Mouse (Mus musculus): ENCODE results near the gene Gp1bb. TPM values are rescaled to one million over a fixed set of nuclear protein-coding genes. Genes with fewer than 3 reads are reported as not detected.

Gene Gp1bb
- polyA plus RNA-seq, 1 experiment from 2014 or later = 11.1 TPM

DNA sequence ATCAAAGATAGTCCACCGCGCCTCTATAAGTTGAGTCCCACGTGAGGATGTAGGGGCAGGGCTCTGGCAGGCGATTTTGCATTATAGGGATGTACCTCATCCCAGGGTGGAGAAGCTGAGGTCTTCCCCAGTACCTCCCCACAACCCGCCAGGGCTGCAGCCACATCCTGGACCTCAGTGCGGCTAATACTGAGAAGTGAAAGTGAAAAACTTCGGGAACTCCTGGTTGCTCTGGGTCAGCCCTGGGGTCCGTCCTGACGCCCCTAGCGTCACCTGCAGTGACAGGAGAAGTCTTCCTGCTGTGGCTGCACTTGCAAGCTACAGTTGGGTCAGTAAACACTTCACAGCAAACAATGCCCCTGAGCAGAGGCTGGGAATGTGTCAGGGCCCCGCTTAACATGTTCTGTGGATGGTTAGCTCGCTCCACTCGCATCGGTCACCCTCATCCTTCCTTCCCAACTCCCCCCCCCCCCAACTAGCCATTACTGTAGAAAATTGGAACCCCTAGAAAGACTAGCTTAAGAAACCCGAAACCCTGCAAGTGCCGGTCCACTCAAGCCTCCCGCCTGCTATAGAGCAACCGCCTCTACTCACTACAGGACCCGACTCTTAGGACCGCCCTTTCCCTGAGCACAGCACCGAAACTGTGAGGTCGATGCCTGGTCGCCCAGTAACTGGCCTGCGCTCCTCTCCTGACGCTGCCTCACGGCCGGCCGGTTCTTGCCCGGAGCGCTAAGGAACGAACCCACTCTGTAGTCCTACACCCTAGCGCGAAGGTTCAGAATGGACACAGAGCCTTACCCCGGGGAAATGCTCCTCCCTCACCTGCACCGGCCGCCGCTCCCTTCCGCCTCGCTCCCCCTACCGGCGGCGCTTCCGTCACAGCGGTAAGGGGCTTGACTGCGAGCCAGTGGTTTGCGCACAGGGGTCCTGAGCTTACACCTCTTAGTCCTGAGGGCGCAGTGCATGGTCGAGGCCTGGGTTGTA, 32.1 kb downstream of the Gp1bb start, which contains the start of gene Tbx1:
Tbx1 (minus strand) TSS at position 868 of the 987 bp plus-strand sequence.
- Histone ChIP-seq H3K4me2 (replicated peaks) (peak within 1 kb of the TSS; percentile 45), H3K4me1 (peaks cover 43% of the 10 kb centered on the region), H3K4me3 (peak within 1 kb of the TSS; percentile 26), H3K9ac (peak within 1 kb of the TSS; percentile 18; the same call in 1 of the 2 replicates), H3K36me3 (no peaks in the 10 kb centered on the region), H3K27ac (no peak within 1 kb of the TSS), H3K9me3 (replicated peaks) (no peaks in the 10 kb centered on the region), H3K27me3 (peaks cover 94% of the 10 kb centered on the region)
- ATAC-seq (ENCODE audit: low FRiP score) = no peak
- 1% methylated on average over 48 of the region's 48 CpGs for WGBS

DNA sequence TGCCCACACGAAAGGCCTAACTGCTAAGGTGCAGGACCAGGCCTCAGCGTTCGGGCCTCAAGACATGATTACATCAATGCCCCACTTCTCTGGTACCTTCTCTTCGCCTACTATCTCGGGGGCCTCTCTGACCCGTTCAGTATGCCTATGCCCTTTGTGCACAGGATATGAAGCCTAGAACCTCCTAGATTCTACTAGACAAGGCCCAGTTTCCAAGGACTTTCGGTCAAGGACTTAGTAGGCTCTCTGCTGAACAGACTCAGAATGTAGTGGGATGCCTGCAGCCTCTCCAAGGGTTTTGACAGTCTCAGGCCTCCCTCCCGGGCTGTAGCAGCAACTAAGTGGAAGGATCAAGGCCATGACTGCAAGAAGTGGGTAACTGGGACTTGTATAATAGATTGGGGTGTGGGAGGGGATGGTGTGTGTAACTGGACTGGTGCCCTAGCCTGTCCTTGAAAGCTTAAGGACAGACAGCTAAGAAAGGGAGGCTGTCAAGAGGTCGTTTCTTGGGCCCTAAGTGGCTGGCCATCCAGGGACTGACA, 33.1 kb downstream of the Gp1bb start:
- H3K4me1 ChIP-seq = peaks cover 43% of the 10 kb centered on the region
- no peak overlapping the region for H3K4me2 ChIP-seq (replicated peaks)
- no peak overlapping the region for H3K27ac ChIP-seq
- peaks cover 97% of the 10 kb centered on the region for H3K27me3 ChIP-seq
- H3K36me3 ChIP-seq = no peaks in the 10 kb centered on the region
- no peaks in the 10 kb centered on the region for H3K9me3 ChIP-seq (replicated peaks)
- ATAC-seq (ENCODE audit: low FRiP score) = no peak
- no peak overlapping the region for H3K9ac ChIP-seq
- 10% methylated on average over 9 of the region's 9 CpGs for WGBS
- peak overlapping the region; percentile 23; the same call in 1 of the 2 replicates for H3K4me3 ChIP-seq

- H3K4me2 ChIP-seq (replicated peaks) = peak overlapping the region; percentile 62
- peak overlapping the region; percentile 23; the same call in 1 of the 2 replicates for H3K27ac ChIP-seq
- H3K36me3 ChIP-seq = no peaks in the 10 kb centered on the region
- H3K9ac ChIP-seq = no peak overlapping the region; the same call in 1 of the 2 replicates
- H3K4me3 ChIP-seq = peak overlapping the region; percentile 23
- H3K4me1 ChIP-seq = peaks cover 43% of the 10 kb centered on the region
- peaks cover 97% of the 10 kb centered on the region for H3K27me3 ChIP-seq
- WGBS = 2% methylated on average over 30 of the region's 31 CpGs
- ATAC-seq (ENCODE audit: low FRiP score) = no peak
- no peaks in the 10 kb centered on the region for H3K9me3 ChIP-seq (replicated peaks)
Observed at GRCm38 (mm10) chr16:18588738-18589055, 33.5 kb downstream of the Gp1bb start.

DNA sequence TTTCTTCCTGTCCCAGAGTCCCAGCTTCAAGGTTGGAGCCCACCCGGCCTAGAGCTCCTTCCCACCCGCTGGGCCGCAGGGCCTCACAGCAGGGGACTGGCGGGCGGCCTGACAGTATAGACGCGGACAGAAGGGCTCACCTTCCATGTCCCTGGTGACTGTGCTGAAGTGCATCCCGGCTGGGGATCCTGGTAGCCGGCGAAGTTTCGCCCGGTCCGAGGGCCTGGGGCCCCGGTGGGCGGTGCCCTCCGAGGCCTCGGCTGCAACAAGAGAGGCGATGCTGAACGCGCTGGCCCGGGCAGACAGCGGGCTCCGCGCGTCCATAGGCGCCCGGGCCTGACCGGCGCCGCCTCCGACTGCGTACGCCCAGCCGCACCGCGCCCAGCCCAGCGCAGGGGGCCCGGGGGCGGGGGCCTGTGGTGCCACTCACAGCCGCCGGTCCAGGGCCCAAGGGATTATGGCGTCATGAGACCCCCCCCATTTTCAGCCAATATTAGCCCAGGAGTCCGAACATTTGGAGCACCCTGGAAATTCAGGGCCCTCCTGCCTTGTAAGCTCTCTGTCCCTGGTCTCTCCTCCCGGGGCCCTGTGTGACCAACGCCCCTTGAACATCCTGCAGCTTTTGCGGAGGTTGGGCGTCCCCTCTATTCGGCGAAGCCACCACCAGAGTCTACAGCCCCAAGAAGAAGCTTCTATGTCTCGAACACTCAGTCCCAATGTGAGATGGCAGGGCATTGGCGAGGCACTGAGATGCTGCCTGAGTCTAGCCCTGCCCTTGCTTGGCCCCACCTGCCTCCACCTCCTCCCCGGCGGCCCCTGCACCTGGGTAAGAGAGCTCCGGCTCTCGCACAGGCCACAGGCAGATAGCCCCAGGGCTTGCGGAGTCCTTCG, 34.1 kb downstream of the Gp1bb start:
- H3K27me3 ChIP-seq = peaks cover 97% of the 10 kb centered on the region
- peak overlapping the region; percentile 23 for H3K4me3 ChIP-seq
- peak overlapping the region; percentile 62 for H3K4me2 ChIP-seq (replicated peaks)
- H3K4me1 ChIP-seq = peaks cover 43% of the 10 kb centered on the region
- H3K36me3 ChIP-seq = no peaks in the 10 kb centered on the region
- peak; percentile 36 for ATAC-seq (ENCODE audit: low FRiP score)
- peak overlapping the region; percentile 23; the same call in 1 of the 2 replicates for H3K27ac ChIP-seq
- H3K9me3 ChIP-seq (replicated peaks) = no peaks in the 10 kb centered on the region
- WGBS = under 1% methylated on average over 48 of the region's 57 CpGs
- peak overlapping the region; percentile 33 for H3K9ac ChIP-seq

DNA sequence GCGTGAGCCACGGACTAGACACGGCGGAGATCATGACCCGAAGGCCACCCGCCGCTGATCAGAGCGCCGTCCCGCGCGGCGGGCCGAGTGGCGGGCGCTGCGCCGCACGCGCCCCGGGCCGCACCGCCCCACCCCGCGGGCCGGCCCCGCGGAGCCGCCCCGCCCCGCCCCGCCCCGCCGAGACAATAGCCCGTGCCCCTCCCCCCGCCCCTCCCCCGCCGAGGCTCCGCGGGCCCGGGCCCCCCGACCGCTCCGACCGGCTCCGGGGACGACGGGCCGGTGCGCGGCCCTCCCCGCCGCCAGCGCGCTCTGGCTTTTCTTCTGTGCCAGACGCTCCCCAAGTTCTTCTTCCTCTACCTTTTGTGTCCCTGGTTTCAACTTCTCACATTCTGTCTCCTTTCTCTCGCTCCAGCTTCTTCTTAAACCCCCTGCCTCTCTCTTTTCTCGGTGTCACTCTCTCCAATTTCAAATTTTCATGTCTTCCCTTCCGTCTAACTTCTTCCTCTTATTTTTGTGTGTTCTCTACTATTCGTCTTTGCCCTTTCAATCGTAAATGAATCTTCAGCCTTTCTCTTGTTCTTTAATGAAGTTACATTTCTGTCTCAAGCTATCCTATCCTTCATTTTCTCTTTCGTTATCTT, 35.2 kb downstream of the Gp1bb start:
- 1% methylated on average over 32 of the region's 62 CpGs for WGBS
- Histone ChIP-seq H3K4me2 (replicated peaks) (peak overlapping the region; percentile 62), H3K36me3 (no peaks in the 10 kb centered on the region), H3K27me3 (peaks cover 99% of the 10 kb centered on the region), H3K4me3 (peak overlapping the region; percentile 42), H3K9ac (peak overlapping the region; percentile 64), H3K9me3 (replicated peaks) (no peaks in the 10 kb centered on the region), H3K27ac (peak overlapping the region; percentile 72; the same call in 1 of the 2 replicates), H3K4me1 (peaks cover 49% of the 10 kb centered on the region)
- ATAC-seq (ENCODE audit: low FRiP score) = no peak

DNA sequence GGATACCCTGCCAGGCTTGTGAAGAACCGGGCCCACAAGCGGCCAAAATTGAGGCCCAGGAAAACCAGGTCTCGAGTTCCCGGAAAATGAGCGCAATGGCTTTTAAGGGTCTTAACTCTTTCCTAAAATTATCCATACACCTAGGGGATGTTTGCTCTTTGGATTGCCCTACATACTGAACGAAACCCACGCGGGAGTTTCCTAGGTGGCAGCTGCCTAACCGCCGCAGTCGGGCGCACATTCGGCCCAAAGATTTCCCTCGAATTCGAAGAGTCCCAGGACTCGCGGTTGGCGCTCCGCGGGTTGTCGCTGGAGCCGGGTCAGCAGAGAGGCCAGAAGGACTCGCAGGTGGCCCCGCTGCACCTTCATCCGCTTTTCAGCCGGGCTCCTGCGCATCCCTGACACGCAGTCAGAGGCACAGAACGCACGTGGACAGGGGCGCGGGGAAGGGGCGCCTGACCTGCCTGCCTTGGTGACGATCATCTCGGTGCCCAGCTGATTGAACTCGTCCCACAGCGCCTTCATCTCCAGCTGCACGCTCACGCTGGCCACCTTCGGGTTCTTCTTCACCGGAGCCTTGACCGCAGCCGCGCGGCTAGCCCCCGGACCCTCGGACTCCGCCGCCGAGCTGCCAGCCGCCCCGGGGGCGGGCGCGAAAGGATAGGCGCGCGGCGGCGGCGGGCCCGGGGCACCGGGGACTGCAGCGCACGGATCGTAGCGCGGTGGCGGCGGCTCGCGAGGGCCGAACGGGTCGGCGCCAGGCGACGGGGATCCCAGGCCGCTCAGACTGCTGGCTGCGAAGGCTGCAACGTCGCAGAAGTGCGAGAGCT, 35.9 kb downstream of the Gp1bb start:
- Histone ChIP-seq H3K27ac (peak overlapping the region; percentile 72; the same call in 1 of the 2 replicates), H3K9me3 (replicated peaks) (no peaks in the 10 kb centered on the region), H3K4me2 (replicated peaks) (peak overlapping the region; percentile 62), H3K9ac (peak overlapping the region; percentile 64), H3K4me1 (peaks cover 50% of the 10 kb centered on the region), H3K4me3 (peak overlapping the region; percentile 42), H3K36me3 (no peaks in the 10 kb centered on the region), H3K27me3 (peaks cover 99% of the 10 kb centered on the region)
- whole genome bisulfite sequencing = under 1% methylated on average over 82 of the region's 83 CpGs
- ATAC-seq (ENCODE audit: low FRiP score) = no peak

DNA sequence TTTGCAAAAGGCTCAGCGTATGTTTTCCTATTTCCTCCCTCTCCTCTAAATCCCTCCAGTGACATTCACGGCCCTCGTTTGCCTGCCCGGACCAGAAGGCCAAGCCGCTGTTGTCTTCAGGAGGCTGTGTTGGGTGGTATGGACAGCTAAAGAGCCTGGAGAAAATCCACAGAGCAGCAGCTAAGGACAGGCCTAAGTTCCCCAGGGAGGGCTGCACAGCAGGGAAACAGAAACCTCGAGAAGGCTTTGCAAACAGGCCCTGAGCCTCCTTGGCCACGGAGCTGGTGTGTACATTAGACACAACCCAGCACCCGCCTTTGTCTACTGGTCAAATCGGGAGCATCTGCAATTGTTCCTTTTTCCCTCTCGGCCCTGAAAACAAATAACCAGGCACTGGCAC, 36.5 kb downstream of the Gp1bb start:
- no peak for ATAC-seq (ENCODE audit: low FRiP score)
- Histone ChIP-seq H3K9me3 (replicated peaks) (no peaks in the 10 kb centered on the region), H3K9ac (peak overlapping the region; percentile 36; the same call in 1 of the 2 replicates), H3K27ac (no peak overlapping the region), H3K4me1 (peaks cover 47% of the 10 kb centered on the region), H3K27me3 (peaks cover 99% of the 10 kb centered on the region), H3K4me3 (peak overlapping the region; percentile 42), H3K4me2 (replicated peaks) (peak overlapping the region; percentile 62), H3K36me3 (no peaks in the 10 kb centered on the region)
- WGBS = 5% methylated on average over 10 of the region's 10 CpGs

DNA sequence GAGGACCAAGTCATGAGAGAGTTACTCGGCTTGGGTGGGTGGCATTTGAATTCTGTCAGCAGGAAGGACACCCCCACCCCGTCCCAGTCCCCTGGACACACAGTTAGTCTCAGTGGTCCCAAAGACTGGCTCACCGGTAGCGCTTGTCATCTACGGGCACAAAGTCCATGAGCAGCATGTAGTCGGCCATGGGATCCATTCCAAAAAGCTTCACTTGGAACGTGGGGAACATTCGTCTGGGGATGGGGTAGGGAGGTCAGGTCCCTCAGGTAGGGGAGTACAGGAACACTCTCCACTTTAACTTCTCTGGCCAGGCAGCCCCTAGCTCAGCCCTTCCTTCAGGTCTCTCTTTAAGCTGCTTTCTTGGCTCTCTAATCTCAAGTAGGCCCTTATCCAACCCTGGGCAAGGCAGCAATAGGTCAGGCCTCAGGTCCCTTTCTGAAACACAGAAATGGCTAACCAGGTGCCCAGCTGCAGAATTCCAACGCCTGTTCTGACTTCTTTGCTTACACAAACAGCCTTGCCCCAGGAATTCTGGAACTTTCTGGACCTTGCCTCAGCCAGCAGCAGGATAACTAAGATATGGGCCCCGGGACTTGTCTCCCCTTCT, 37.2 kb downstream of the Gp1bb start:
- peak overlapping the region; percentile 42 for H3K4me3 ChIP-seq
- ATAC-seq (ENCODE audit: low FRiP score) = no peak
- no peaks in the 10 kb centered on the region for H3K36me3 ChIP-seq
- WGBS = 6% methylated on average over 10 of the region's 10 CpGs
- H3K9ac ChIP-seq = peak overlapping the region; percentile 36; the same call in 1 of the 2 replicates
- H3K4me2 ChIP-seq (replicated peaks) = peak overlapping the region; percentile 62
- peaks cover 99% of the 10 kb centered on the region for H3K27me3 ChIP-seq
- H3K9me3 ChIP-seq (replicated peaks) = no peaks in the 10 kb centered on the region
- H3K27ac ChIP-seq = no peak overlapping the region
- H3K4me1 ChIP-seq = peaks cover 40% of the 10 kb centered on the region

GRCm38 (mm10) chr16:18583673-18584357, 38.4 kb downstream of the Gp1bb start:
- no peak for ATAC-seq (ENCODE audit: low FRiP score)
- Histone ChIP-seq H3K27me3 (peaks cover 96% of the 10 kb centered on the region), H3K9me3 (replicated peaks) (no peaks in the 10 kb centered on the region), H3K4me3 (peak overlapping the region; percentile 42; the same call in 1 of the 2 replicates), H3K36me3 (no peaks in the 10 kb centered on the region), H3K4me2 (replicated peaks) (peak overlapping the region; percentile 62; the same call in 1 of the 2 replicates), H3K9ac (no peak overlapping the region), H3K27ac (no peak overlapping the region), H3K4me1 (peaks cover 38% of the 10 kb centered on the region)
- 12% methylated on average over 10 of the region's 10 CpGs for WGBS

- no peaks in the 10 kb centered on the region for H3K36me3 ChIP-seq
- H3K4me2 ChIP-seq (replicated peaks) = peak overlapping the region; percentile 55; the same call in 1 of the 2 replicates
- no peak for ATAC-seq (ENCODE audit: low FRiP score)
- no peak overlapping the region for H3K9ac ChIP-seq
- peaks cover 95% of the 10 kb centered on the region for H3K27me3 ChIP-seq
- no peaks in the 10 kb centered on the region for H3K9me3 ChIP-seq (replicated peaks)
- no peak overlapping the region for H3K27ac ChIP-seq
- H3K4me1 ChIP-seq = peaks cover 33% of the 10 kb centered on the region
- 0 out of 2 replicates have a peak overlapping the region, but pooled peaks have one; percentile 1 for H3K4me3 ChIP-seq
- 9% methylated on average over 10 of the region's 10 CpGs for WGBS
Observed at GRCm38 (mm10) chr16:18583169-18583568, 39.0 kb downstream of the Gp1bb start.
